Mouse (Mus musculus) liver, embryonic 16.5 days (tissue): ENCODE measurements around the gene Rpl5. TPM values are rescaled to one million over a fixed set of nuclear protein-coding genes. Genes with fewer than 3 reads are reported as not detected.
A peak's percentile ranks its signal among the peaks of the same experiment; 100 is the strongest.

Experiments
- ATAC-seq: fragments of 200-750 bp; cut with Nextera tagmentation; 2 replicates; pipeline ENCODE4 v1.8.0; 2017; ENCODE audit warnings: low read depth, mild to moderate bottlenecking, moderate number of reproducible peaks, moderate library complexity
- H3K27ac ChIP-seq: fragments of 300-500 bp; sonication (generic); 2 replicates; pipeline ENCODE4 v1.5.1; 2014; ENCODE audit warnings: mild to moderate bottlenecking, low read length
- H3K27me3 ChIP-seq: fragments of 300-500 bp; sonication (generic); 2 replicates; pipeline ENCODE4 v1.6.1; 2014; ENCODE audit warnings: low read depth, low read length, mixed read lengths; ENCODE audit not compliant: control insufficient read depth, insufficient read depth
- H3K36me3 ChIP-seq: fragments of 300-500 bp; sonication (generic); 2 replicates; pipeline ENCODE4 v1.6.1; 2014; ENCODE audit warnings: mild to moderate bottlenecking; ENCODE audit not compliant: control insufficient read depth, insufficient read depth
- H3K4me1 ChIP-seq: fragments of 300-500 bp; sonication (generic); 2 replicates; pipeline ENCODE4 v1.6.1; 2014; ENCODE audit warnings: low read depth, low read length, mixed read lengths; ENCODE audit not compliant: control insufficient read depth
- H3K4me2 ChIP-seq: fragments of 300-500 bp; sonication (generic); 2 replicates; pipeline ENCODE4 v1.6.1; 2014; ENCODE audit warnings: low read depth, low read length, mixed read lengths
- H3K4me3 ChIP-seq: fragments of 300-500 bp; sonication (generic); 2 replicates; pipeline ENCODE4 v1.5.1; 2014; ENCODE audit warnings: low read depth, mild to moderate bottlenecking, low read length
- H3K9ac ChIP-seq: fragments of 300-500 bp; sonication (generic); 2 replicates; pipeline ENCODE4 v1.6.1; 2014; ENCODE audit warnings: low read depth, low read length
- H3K9me3 ChIP-seq: fragments of 300-500 bp; sonication (generic); replicated peaks from 2 replicates; pipeline ENCODE4 v1.6.1; 2016; ENCODE audit warnings: low read length; ENCODE audit not compliant: control insufficient read depth
- WGBS: fragments of 180-500 bp; shearing (Covaris S2); extraction: QIAGEN DNeasy Blood & Tissue Kit; methylation state at CpG from one replicate; pipeline ENCODE4 v1.1.7; 2014; ENCODE audit not compliant: insufficient replicate concordance; 5-methylcytosine and 5-hydroxymethylcytosine counted together
- polyA plus RNA-seq: library from polyadenylated mRNA; unstranded; fragments of >200 nt; fragmentation: Nextera tagmentation; extraction: Ambion mirVana; gene quantifications from 2 replicates; pipeline ENCODE4 v1.2.1, GENCODE M21; 2015

Gene Rpl5
- polyA plus RNA-seq, 1 experiment from 2014 or later: 20.5 TPM

GRCm38 (mm10) chr5:107868905-107869424 is 31.3 kb upstream of the Rpl5 start:
- 0% methylated on average over 56 of the region's 58 CpGs for WGBS
- peaks cover 56% of the 10 kb centered on the region for H3K4me1 ChIP-seq
- ATAC-seq: peak; percentile 92

GRCm38 (mm10) chr5:107869701-107870100 is 30.6 kb upstream of the Rpl5 start:
- no peaks in the 10 kb centered on the region for H3K27me3 ChIP-seq
- H3K4me2 ChIP-seq: peak overlapping the region; percentile 88
- no peaks in the 10 kb centered on the region for H3K9me3 ChIP-seq
- no peak for ATAC-seq
- peak overlapping the region; percentile 10; the same call in 1 of the 2 replicates for H3K9ac ChIP-seq
- peak overlapping the region; percentile 37 for H3K4me3 ChIP-seq
- peak overlapping the region; percentile 29; the same call in 1 of the 2 replicates for H3K27ac ChIP-seq
- 40% methylated on average over 2 of the region's 2 CpGs for WGBS
- H3K4me1 ChIP-seq: peaks cover 48% of the 10 kb centered on the region
- H3K36me3 ChIP-seq: peaks cover 11% of the 10 kb centered on the region

More at GRCm38 (mm10) chr5:107868905-107869424, 31.3 kb upstream of the Rpl5 start:
- H3K36me3 ChIP-seq: peaks cover 11% of the 10 kb centered on the region
- no peaks in the 10 kb centered on the region for H3K27me3 ChIP-seq
- H3K9ac ChIP-seq: peak overlapping the region; percentile 97
- peak overlapping the region; percentile 88 for H3K4me3 ChIP-seq
- H3K9me3 ChIP-seq: no peaks in the 10 kb centered on the region
- peak overlapping the region; percentile 94 for H3K27ac ChIP-seq
- peak overlapping the region; percentile 88 for H3K4me2 ChIP-seq

- Histone ChIP-seq H3K27me3 (no peaks in the 10 kb centered on the region), H3K9ac (peak overlapping the region; percentile 75), H3K9me3 (no peaks in the 10 kb centered on the region), H3K4me3 (peak overlapping the region; percentile 71), H3K27ac (peak overlapping the region; percentile 98), H3K4me2 (peak overlapping the region; percentile 67), H3K4me1 (peaks cover 31% of the 10 kb centered on the region), H3K36me3 (peaks cover 11% of the 10 kb centered on the region)
- no peak for ATAC-seq
- WGBS: 42% methylated on average over 6 of the region's 6 CpGs
Measured at GRCm38 (mm10) chr5:107873330-107873729, 27.0 kb upstream of the Rpl5 start.

- Histone ChIP-seq H3K27ac (peak overlapping the region; percentile 98), H3K4me1 (peaks cover 33% of the 10 kb centered on the region), H3K9me3 (no peaks in the 10 kb centered on the region), H3K4me3 (peak overlapping the region; percentile 71), H3K4me2 (peak overlapping the region; percentile 67), H3K27me3 (no peaks in the 10 kb centered on the region), H3K36me3 (peaks cover 11% of the 10 kb centered on the region), H3K9ac (peak overlapping the region; percentile 75)
- WGBS: 17% methylated on average over 7 of the region's 7 CpGs
- peak; percentile 51 for ATAC-seq
Measured at GRCm38 (mm10) chr5:107873886-107874302, 26.4 kb upstream of the Rpl5 start.

- Histone ChIP-seq H3K4me1 (peaks cover 33% of the 10 kb centered on the region), H3K4me3 (peak within 1 kb of the TSS; percentile 71)
Measured at GRCm38 (mm10) chr5:107874561-107875260, 25.6 kb upstream of the Rpl5 start, which contains the start of gene Evi5. Gene Evi5 (minus strand): TSS chr5:107875107.

GRCm38 (mm10) chr5:107875261-107875611 is 25.1 kb upstream of the Rpl5 start:
- H3K27me3 ChIP-seq: no peaks in the 10 kb centered on the region
- peak overlapping the region; percentile 71 for H3K4me3 ChIP-seq
- no peaks in the 10 kb centered on the region for H3K9me3 ChIP-seq
- peaks cover 31% of the 10 kb centered on the region for H3K4me1 ChIP-seq
- peak overlapping the region; percentile 53 for H3K4me2 ChIP-seq
- peaks cover 11% of the 10 kb centered on the region for H3K36me3 ChIP-seq
- peak overlapping the region; percentile 52 for H3K9ac ChIP-seq
- peak overlapping the region; percentile 98 for H3K27ac ChIP-seq
- ATAC-seq: peak; percentile 39

More at GRCm38 (mm10) chr5:107874561-107875260, 25.6 kb upstream of the Rpl5 start, which contains the start of gene Evi5:
- peak within 1 kb of the TSS; percentile 75 for H3K9ac ChIP-seq
- peak within 1 kb of the TSS; percentile 98 for H3K27ac ChIP-seq
- no peaks in the 10 kb centered on the region for H3K9me3 ChIP-seq
- H3K36me3 ChIP-seq: peaks cover 11% of the 10 kb centered on the region
- no peaks in the 10 kb centered on the region for H3K27me3 ChIP-seq
- 20% methylated on average over 4 of the region's 4 CpGs for WGBS
- peak within 1 kb of the TSS; percentile 67 for H3K4me2 ChIP-seq
- ATAC-seq: peak; percentile 92

GRCm38 (mm10) chr5:107877053-107877452 is 23.2 kb upstream of the Rpl5 start:
- ATAC-seq: no peak
- Histone ChIP-seq H3K4me3 (no peak overlapping the region), H3K27ac (no peak overlapping the region), H3K36me3 (peaks cover 8% of the 10 kb centered on the region), H3K9me3 (no peaks in the 10 kb centered on the region), H3K4me1 (peaks cover 23% of the 10 kb centered on the region), H3K27me3 (no peaks in the 10 kb centered on the region), H3K9ac (no peak overlapping the region), H3K4me2 (no peak overlapping the region)
- 84% methylated on average over 1 of the region's 1 CpGs for WGBS

GRCm38 (mm10) chr5:107880710-107881109 is 19.6 kb upstream of the Rpl5 start:
- peak overlapping the region; percentile 32 for H3K27ac ChIP-seq

More at GRCm38 (mm10) chr5:107880710-107881109, 19.6 kb upstream of the Rpl5 start:
- Histone ChIP-seq H3K4me3 (no peak overlapping the region), H3K9ac (no peak overlapping the region), H3K4me1 (peaks cover 6% of the 10 kb centered on the region), H3K9me3 (no peaks in the 10 kb centered on the region), H3K27me3 (no peaks in the 10 kb centered on the region), H3K36me3 (no peaks in the 10 kb centered on the region), H3K4me2 (no peak overlapping the region)
- 55% methylated on average over 5 of the region's 5 CpGs for WGBS
- ATAC-seq: peak; percentile 76
